ENCODE assay signal across 8 mouse cellular contexts in genomic region chr17:73022630-73023051, GRCm38 (mm10).
DNase-seq lines count a peak whose midpoint lies in the region; ATAC-seq and TF ChIP-seq lines count a peak whose summit lies in the region.

No protein-coding gene starts in this region.

- peak; percentile 63 for DNase-seq in forelimb bud, embryonic 11.5 days (ENCODE audit: low read depth, low spot score)
- DNase-seq in lung, adult 2 months = peak; percentile 50
- DNase-seq in thymus, adult 2 months = peak; percentile 56
- no peak for DNase-seq in frontal cortex, adult 2 months (ENCODE audit: extremely low spot score in 1 of 2, low spot score in 1 of 2)

- H3K27me3 ChIP-seq in midbrain, embryonic 13.5 days = no peaks in the 10 kb centered on the region
- H3K27me3 ChIP-seq in midbrain, embryonic 15.5 days (replicated peaks) = no peaks in the 10 kb centered on the region
- H3K27me3 ChIP-seq in thymus, adult 2 months (ENCODE audit: control insufficient read depth, insufficient read depth, low read length) = no peaks in the 10 kb centered on the region

- WGBS in midbrain, embryonic 13.5 days = 64% methylated on average over 8 of the region's 8 CpGs
- WGBS in midbrain, embryonic 15.5 days = 67% methylated on average over 8 of the region's 8 CpGs
- WGBS in lung, adult 2 months = 38% methylated on average over 8 of the region's 8 CpGs
- 27% methylated on average over 8 of the region's 8 CpGs for WGBS in thymus, adult 2 months

- no peak overlapping the region for H3K27ac ChIP-seq in midbrain, embryonic 13.5 days
- H3K27ac ChIP-seq in midbrain, embryonic 15.5 days = no peak overlapping the region
- peak overlapping the region; percentile 87 for H3K27ac ChIP-seq in thymus, adult 2 months (ENCODE audit: control insufficient read depth, insufficient read depth, low read length)

- ATAC-seq in midbrain, embryonic 13.5 days = 0 out of 2 replicates have a peak, but pooled peaks have one; percentile 27
- no peak for ATAC-seq in midbrain, embryonic 15.5 days (replicated peaks)
- peak; percentile 37 to 38; a peak in 2 of 4 replicates for ATAC-seq in hematopoietic stem cell, adult 5-6 weeks (replicated peaks in 1 of 2; ENCODE audit: insufficient read depth in 1 of 2, low FRiP score in 2 of 2, low TSS enrichment in 1 of 2, low read depth in 1 of 2, poor library complexity in 2 of 2, severe bottlenecking in 2 of 2)
- ATAC-seq in activated CD4-positive, CD25-positive, alpha-beta regulatory T cell, adult 4 months = no peak

- TF ChIP-seq POLR2A in lung, adult 2 months (IDR thresholded peaks at IDR 0.05; ENCODE audit: borderline replicate concordance, extremely low read depth, low read depth, low read length) = no peak
- no peak for TF ChIP-seq POLR2A in thymus, adult 2 months (IDR thresholded peaks at IDR 0.05; ENCODE audit: control insufficient read depth, extremely low read depth, insufficient read depth, low read length, poor library complexity)

- no peak overlapping the region for H3K9ac ChIP-seq in midbrain, embryonic 13.5 days (replicated peaks)
- H3K9ac ChIP-seq in midbrain, embryonic 15.5 days = no peak overlapping the region

- H3K36me3 ChIP-seq in midbrain, embryonic 13.5 days = no peaks in the 10 kb centered on the region
- no peaks in the 10 kb centered on the region for H3K36me3 ChIP-seq in midbrain, embryonic 15.5 days (replicated peaks)
- H3K36me3 ChIP-seq in thymus, adult 2 months (ENCODE audit: control insufficient read depth, insufficient read depth, low read length) = no peaks in the 10 kb centered on the region

- H3K4me1 ChIP-seq in midbrain, embryonic 13.5 days (replicated peaks) = no peaks in the 10 kb centered on the region
- no peaks in the 10 kb centered on the region for H3K4me1 ChIP-seq in midbrain, embryonic 15.5 days
- peaks cover 3% of the 10 kb centered on the region for H3K4me1 ChIP-seq in lung, adult 2 months (ENCODE audit: control insufficient read depth, insufficient read depth, low read length)
- H3K4me1 ChIP-seq in thymus, adult 2 months (replicated peaks; ENCODE audit: control insufficient read depth, insufficient read depth, low read length) = peaks cover 21% of the 10 kb centered on the region

- no peaks in the 10 kb centered on the region for H3K9me3 ChIP-seq in midbrain, embryonic 13.5 days
- H3K9me3 ChIP-seq in midbrain, embryonic 15.5 days = no peaks in the 10 kb centered on the region

- H3K4me3 ChIP-seq in midbrain, embryonic 13.5 days (replicated peaks) = no peak overlapping the region
- no peak overlapping the region for H3K4me3 ChIP-seq in midbrain, embryonic 15.5 days
- no peak overlapping the region for H3K4me3 ChIP-seq in lung, adult 2 months (replicated peaks; ENCODE audit: extremely low read depth, low read depth, low read length)
- H3K4me3 ChIP-seq in thymus, adult 2 months (ENCODE audit: control insufficient read depth, insufficient read depth, low read length) = no peak overlapping the region

- H3K4me2 ChIP-seq in midbrain, embryonic 13.5 days (replicated peaks) = no peak overlapping the region
- no peak overlapping the region for H3K4me2 ChIP-seq in midbrain, embryonic 15.5 days

- TF ChIP-seq CTCF in lung, adult 2 months (IDR thresholded peaks at IDR 0.05; ENCODE audit: insufficient read depth, low read length) = no peak
- TF ChIP-seq CTCF in thymus, adult 2 months (IDR thresholded peaks at IDR 0.05; ENCODE audit: borderline replicate concordance, control insufficient read depth, extremely low read depth, insufficient read depth, low read length, poor library complexity) = no peak

Comparison
In these comparisons a context has a peak if more than half of its experiments do, and no peak if none do; other contexts are left out.
1. ATAC-seq: peak in midbrain, embryonic 13.5 days (single experiment) and hematopoietic stem cell, adult 5-6 weeks (2 of 2); none in midbrain, embryonic 15.5 days (single experiment) and activated CD4-positive, CD25-positive, alpha-beta regulatory T cell, adult 4 months (single experiment).
2. DNase-seq: peak in forelimb bud, embryonic 11.5 days (single experiment), lung, adult 2 months (single experiment) and thymus, adult 2 months (single experiment); none in frontal cortex, adult 2 months (0 of 2).